Mouse (Mus musculus) intestine, embryonic 14.5 days (tissue): ENCODE measurements around the gene Ugt1a6a. TPM values are rescaled to one million over a fixed set of nuclear protein-coding genes. Genes with fewer than 3 reads are reported as not detected.
"Not testable (repeated sequence)": the region's sequence is repeated elsewhere in the genome, so short reads cannot be mapped to it uniquely, and the experiment has no call there.

Source experiments
- ATAC-seq: fragments of 200-750 bp; cut with Nextera tagmentation; replicated peaks from 2 replicates; pipeline ENCODE4 v1.8.0; 2017; ENCODE audit warnings: low read depth, moderate number of reproducible peaks, moderate TSS enrichment, moderate library complexity; ENCODE audit not compliant: low FRiP score, low TSS enrichment
- DNase-seq: peaks from one replicate; pipeline ENCODE4 v3.0.0-alpha.2; 2018; ENCODE audit warnings: low spot score
- H3K27ac ChIP-seq: fragments of 300-500 bp; sonication (generic); 2 replicates; pipeline ENCODE4 v1.5.1; 2014; ENCODE audit warnings: low read depth, mild to moderate bottlenecking, control low read depth
- H3K27me3 ChIP-seq: fragments of 300-500 bp; sonication (generic); replicated peaks from 2 replicates; pipeline ENCODE4 v1.6.1; 2014; ENCODE audit warnings: low read length, control low read depth; ENCODE audit not compliant: control insufficient read depth, insufficient read depth
- H3K36me3 ChIP-seq: fragments of 300-500 bp; sonication (generic); 2 replicates; pipeline ENCODE4 v1.6.1; 2014; ENCODE audit warnings: low read length, control low read depth; ENCODE audit not compliant: control insufficient read depth, insufficient read depth
- H3K4me1 ChIP-seq: fragments of 300-500 bp; sonication (generic); replicated peaks from 2 replicates; pipeline ENCODE4 v1.6.1; 2014; ENCODE audit warnings: low read length, control low read depth, mixed read lengths; ENCODE audit not compliant: control insufficient read depth, insufficient read depth
- H3K4me2 ChIP-seq: fragments of 300-500 bp; sonication (generic); 2 replicates; pipeline ENCODE4 v1.6.1; 2014; ENCODE audit warnings: low read length
- H3K4me3 ChIP-seq: fragments of 300-500 bp; sonication (generic); 2 replicates; pipeline ENCODE4 v1.5.1; 2014; ENCODE audit warnings: low read depth, low read length, control low read depth, mixed read lengths
- H3K9ac ChIP-seq: fragments of 300-500 bp; sonication (generic); 2 replicates; pipeline ENCODE4 v1.6.1; 2014; ENCODE audit warnings: mild to moderate bottlenecking, low read length
- H3K9me3 ChIP-seq: fragments of 300-500 bp; sonication (generic); 2 replicates; pipeline ENCODE4 v1.6.1; 2016; ENCODE audit warnings: low read length, control low read depth; ENCODE audit not compliant: control insufficient read depth
- WGBS: fragments of 180-500 bp; shearing (Covaris S2); extraction: QIAGEN DNeasy Blood & Tissue Kit; methylation state at CpG from one replicate; pipeline ENCODE4 v1.1.7; 2014; 5-methylcytosine and 5-hydroxymethylcytosine counted together
- polyA plus RNA-seq: library from polyadenylated mRNA; unstranded; fragments of >200 nt; fragmentation: Nextera tagmentation; extraction: Ambion mirVana; gene quantifications from 2 replicates; pipeline ENCODE4 v1.2.1, GENCODE M21; 2014

The Ugt1a6a gene
- polyA plus RNA-seq, 1 experiment from 2014 or later: 7.5 TPM

- H3K27ac ChIP-seq, ATAC-seq, H3K36me3 ChIP-seq, H3K4me1 ChIP-seq, H3K9ac ChIP-seq, H3K4me3 ChIP-seq, H3K4me2 ChIP-seq, DNase-seq, H3K27me3 ChIP-seq, H3K9me3 ChIP-seq: not testable (repeated sequence)
- 76% methylated on average over 4 of the region's 5 CpGs for WGBS
These were observed 30.7 kb upstream of the Ugt1a6a start for GRCm38 (mm10) chr1:88103697-88104468.

- DNase-seq (no peak), ATAC-seq (no peak)
- Histone ChIP-seq H3K27ac (no peak overlapping the region), H3K9ac (no peak overlapping the region), H3K27me3 (no peaks in the 10 kb centered on the region), H3K9me3 (no peaks in the 10 kb centered on the region), H3K36me3 (no peaks in the 10 kb centered on the region), H3K4me2 (no peak overlapping the region), H3K4me3 (no peak overlapping the region), H3K4me1 (no peaks in the 10 kb centered on the region)
- WGBS: 82% methylated on average over 1 of the region's 1 CpGs
These were observed 29.8 kb upstream of the Ugt1a6a start for GRCm38 (mm10) chr1:88104667-88105430.

- no peaks in the 10 kb centered on the region for H3K9me3 ChIP-seq
- WGBS: 60% methylated on average over 2 of the region's 2 CpGs
- H3K9ac ChIP-seq: no peak overlapping the region
- H3K36me3 ChIP-seq: no peaks in the 10 kb centered on the region
- H3K4me1 ChIP-seq: no peaks in the 10 kb centered on the region
- H3K4me3 ChIP-seq: no peak overlapping the region
- H3K27me3 ChIP-seq: no peaks in the 10 kb centered on the region
- H3K4me2 ChIP-seq: no peak overlapping the region
- H3K27ac ChIP-seq: no peak overlapping the region
- no peak for DNase-seq
- no peak for ATAC-seq
These were observed 29.0 kb upstream of the Ugt1a6a start for GRCm38 (mm10) chr1:88105656-88106055.

- not testable (repeated sequence) for H3K9ac ChIP-seq, H3K36me3 ChIP-seq, H3K9me3 ChIP-seq, DNase-seq, H3K27ac ChIP-seq, H3K27me3 ChIP-seq, H3K4me1 ChIP-seq, H3K4me2 ChIP-seq, H3K4me3 ChIP-seq
- ATAC-seq: peak; percentile 76
- WGBS: 63% methylated on average over 2 of the region's 2 CpGs
These were observed 25.5 kb upstream of the Ugt1a6a start for GRCm38 (mm10) chr1:88109027-88109557.

GRCm38 (mm10) chr1:88109604-88110003 lies 25.0 kb upstream of the Ugt1a6a start:
- H3K4me1 ChIP-seq, H3K36me3 ChIP-seq, DNase-seq, ATAC-seq, H3K27me3 ChIP-seq, H3K9ac ChIP-seq, H3K4me3 ChIP-seq, H3K9me3 ChIP-seq, H3K4me2 ChIP-seq, H3K27ac ChIP-seq: not testable (repeated sequence)
- 50% methylated on average over 2 of the region's 2 CpGs for WGBS

GRCm38 (mm10) chr1:88112769-88113168 lies 21.8 kb upstream of the Ugt1a6a start:
- not testable (repeated sequence) for H3K4me1 ChIP-seq, H3K27ac ChIP-seq, H3K27me3 ChIP-seq, H3K4me2 ChIP-seq, H3K4me3 ChIP-seq, ATAC-seq, DNase-seq, H3K9me3 ChIP-seq, H3K9ac ChIP-seq, H3K36me3 ChIP-seq
- WGBS: 92% methylated on average over 6 of the region's 6 CpGs

GRCm38 (mm10) chr1:88120550-88120949 lies 14.1 kb upstream of the Ugt1a6a start:
- not testable (repeated sequence) for H3K36me3 ChIP-seq, H3K4me2 ChIP-seq, H3K27me3 ChIP-seq, DNase-seq, H3K4me1 ChIP-seq, H3K4me3 ChIP-seq, H3K27ac ChIP-seq, H3K9me3 ChIP-seq, H3K9ac ChIP-seq, ATAC-seq
- 16% methylated on average over 4 of the region's 4 CpGs for WGBS

- H3K4me2 ChIP-seq, DNase-seq, H3K27me3 ChIP-seq, H3K4me1 ChIP-seq, H3K27ac ChIP-seq, H3K9ac ChIP-seq, H3K9me3 ChIP-seq, H3K4me3 ChIP-seq, H3K36me3 ChIP-seq: not testable (repeated sequence)
- no CpG with 5 or more reads among the region's 1 CpGs for WGBS
- ATAC-seq: 0 out of 2 replicates have a peak, but pooled peaks have one; percentile 19
These were observed 13.1 kb upstream of the Ugt1a6a start for GRCm38 (mm10) chr1:88121521-88121920.
